Mouse (Mus musculus) bone marrow macrophage, adult 2 months (primary cell): ENCODE data around the gene Slc25a27. TPM values are rescaled to one million over a fixed set of nuclear protein-coding genes. Genes with fewer than 3 reads are reported as not detected.

ENCODE experiments used
- H3K27ac ChIP-seq: 2 replicates; pipeline ENCODE4 v1.5.1; 2012; ENCODE audit warnings: low read depth, low read length; ENCODE audit not compliant: insufficient read depth
- H3K4me1 ChIP-seq: 2 replicates; pipeline ENCODE4 v1.6.1; 2012; ENCODE audit warnings: low read length; ENCODE audit not compliant: control insufficient read depth, insufficient read depth
- H3K4me3 ChIP-seq: 2 replicates; pipeline ENCODE4 v1.5.1; 2012; ENCODE audit warnings: mild to moderate bottlenecking, low read length, moderate library complexity; ENCODE audit not compliant: insufficient read depth
- CTCF ChIP-seq: IDR thresholded peaks from 2 replicates; pipeline ENCODE4 v1.5.1; 2012; ENCODE audit warnings: low read depth, mild to moderate bottlenecking, low read length, moderate library complexity
- POLR2A ChIP-seq: IDR thresholded peaks from 2 replicates; pipeline ENCODE4 v1.6.1; 2012; ENCODE audit warnings: mild to moderate bottlenecking, low read depth, low read length, borderline replicate concordance
- polyA plus RNA-seq: library from polyadenylated mRNA; stranded (reverse); fragments of >200 nt; gene quantifications from 2 replicates; pipeline ENCODE4 v1.2.4, GENCODE M21; 2012; ENCODE audit not compliant: missing spikeins, insufficient read depth, insufficient read length

Slc25a27 gene
- polyA plus RNA-seq, 1 experiment, result 6.6 TPM

DNA sequence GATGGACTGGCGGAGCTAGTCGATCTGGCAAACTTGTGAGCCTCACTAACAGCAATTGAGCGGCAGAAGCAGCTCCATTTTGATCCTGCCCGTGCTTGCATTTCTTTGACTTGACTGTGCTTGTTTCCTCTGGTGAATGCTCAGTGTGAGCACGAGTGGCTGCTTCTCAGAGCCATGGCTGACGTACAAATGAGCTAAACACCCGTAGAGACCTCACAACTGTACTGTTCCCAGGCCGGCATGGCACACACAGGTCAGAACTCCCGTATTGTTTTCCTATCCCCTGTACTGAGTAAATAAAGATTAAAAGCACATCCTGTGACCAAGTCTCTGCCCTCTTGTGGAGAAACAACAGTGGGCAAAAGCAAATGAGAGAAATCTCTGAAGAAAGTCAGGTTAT lies 22.6 kb upstream of the Slc25a27 start:
- H3K27ac ChIP-seq, result no peak overlapping the region
- TF ChIP-seq POLR2A (no peak), CTCF (no peak)
- H3K4me1 ChIP-seq, result no peaks in the 10 kb centered on the region
- no peak overlapping the region for H3K4me3 ChIP-seq

DNA sequence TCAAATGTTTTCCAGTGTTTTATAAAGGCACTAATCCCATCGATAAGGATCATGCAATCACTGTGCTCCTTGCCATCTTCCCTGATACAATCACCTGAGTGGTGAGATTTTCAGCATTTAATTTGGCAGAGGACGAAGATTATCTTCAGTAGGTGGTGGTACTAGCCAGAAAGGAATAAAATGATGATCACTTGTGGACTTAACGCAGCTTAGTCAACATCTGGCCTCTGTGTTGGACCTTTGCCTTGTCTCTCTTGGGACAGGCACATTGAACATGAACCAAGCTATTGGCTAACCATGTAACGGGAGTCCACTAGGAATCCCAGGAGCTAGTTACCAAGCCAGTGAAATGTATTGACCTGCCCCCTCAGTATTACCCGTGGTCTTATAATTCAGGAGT lies 17.6 kb upstream of the Slc25a27 start:
- TF ChIP-seq CTCF (no peak), POLR2A (no peak)
- no peak overlapping the region for H3K4me3 ChIP-seq
- no peak overlapping the region for H3K27ac ChIP-seq
- H3K4me1 ChIP-seq, result no peaks in the 10 kb centered on the region

DNA sequence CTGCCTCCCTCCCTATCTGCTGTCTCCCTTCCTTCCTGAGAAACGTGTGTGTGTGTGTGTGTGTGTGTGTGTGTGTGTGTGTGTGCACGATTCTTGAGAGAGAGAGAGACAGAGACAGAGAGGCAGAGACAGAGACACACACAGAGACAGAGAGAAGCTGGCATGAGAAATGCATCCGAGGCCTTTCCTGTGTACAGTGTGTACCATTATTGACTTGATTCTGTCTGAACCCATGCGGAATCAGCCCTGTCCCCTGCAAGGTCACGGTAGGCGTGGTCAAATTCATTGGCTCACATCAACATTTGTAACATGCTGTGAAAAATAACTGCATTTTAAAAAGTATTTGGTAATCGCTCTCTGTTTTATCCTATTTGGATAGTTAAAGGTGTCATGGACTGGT lies 17.1 kb upstream of the Slc25a27 start:
- TF ChIP-seq CTCF, result no peak
- no peak for TF ChIP-seq POLR2A
- no peak overlapping the region for H3K27ac ChIP-seq
- no peaks in the 10 kb centered on the region for H3K4me1 ChIP-seq
- no peak overlapping the region for H3K4me3 ChIP-seq

DNA sequence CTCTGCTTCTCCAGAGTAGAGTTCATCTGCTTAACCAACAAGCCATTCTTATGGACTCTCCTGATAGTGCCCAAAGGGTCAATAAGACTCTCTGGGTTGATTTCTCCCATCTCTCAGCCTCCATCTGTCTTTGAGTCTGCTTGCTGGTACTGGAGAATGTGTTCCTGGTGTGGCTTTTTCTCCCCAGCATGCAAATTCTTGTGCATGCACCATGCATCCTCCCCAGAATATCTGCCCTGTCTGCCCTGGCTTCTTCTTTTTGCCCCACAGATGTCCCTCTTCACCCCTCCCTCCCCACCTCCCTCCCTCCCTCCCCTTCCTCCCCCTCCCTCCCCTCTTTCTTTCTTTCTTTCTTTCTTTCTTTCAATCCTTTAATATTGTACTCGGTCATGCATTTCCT lies 10.3 kb upstream of the Slc25a27 start:
- H3K4me3 ChIP-seq, result no peak overlapping the region
- no peak for TF ChIP-seq POLR2A
- no peak for TF ChIP-seq CTCF
- 0 out of 2 replicates have a peak, but pooled peaks cover 4% of the 10 kb centered on the region for H3K4me1 ChIP-seq
- H3K27ac ChIP-seq, result no peak overlapping the region

DNA sequence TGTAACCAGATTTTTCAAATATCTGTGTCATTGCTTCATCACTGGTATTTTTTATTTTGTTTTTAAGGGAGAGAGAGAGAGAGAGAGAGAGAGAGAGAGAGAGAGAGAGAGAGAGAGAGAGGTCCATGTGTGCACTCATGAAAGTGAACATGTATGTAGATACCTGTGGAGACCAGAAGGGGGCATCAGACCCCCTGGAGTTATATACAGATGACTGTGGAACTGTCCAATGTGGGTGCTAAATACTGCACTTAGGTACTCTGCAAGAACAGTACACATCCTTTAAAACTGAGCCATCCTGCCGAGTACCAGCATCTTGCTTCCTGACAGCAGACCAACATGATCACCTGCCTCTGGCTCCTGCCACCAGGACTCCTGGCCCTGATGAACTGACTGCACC lies 9.2 kb upstream of the Slc25a27 start:
- H3K4me1 ChIP-seq, result 0 out of 2 replicates have a peak, but pooled peaks cover 4% of the 10 kb centered on the region

DNA sequence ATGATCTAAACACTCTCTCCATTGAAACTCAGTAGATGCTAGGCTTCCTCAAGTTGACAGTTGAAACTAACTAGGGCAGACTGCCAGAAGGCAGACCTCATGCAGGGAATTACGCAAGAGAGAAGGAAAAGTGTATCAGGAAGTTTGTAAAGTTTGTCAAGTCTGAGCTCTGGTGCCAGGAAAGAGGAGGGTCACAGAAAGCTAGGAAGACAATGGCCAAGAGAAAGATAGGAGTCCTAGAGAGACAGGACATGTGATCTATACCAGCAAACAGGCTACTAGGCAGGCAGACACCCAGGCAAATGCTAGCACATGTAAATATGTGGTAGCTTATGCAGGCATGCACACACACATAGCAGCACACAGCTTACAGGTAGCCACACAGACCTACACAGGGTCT lies 8.2 kb upstream of the Slc25a27 start:
- no peak overlapping the region for H3K4me3 ChIP-seq
- H3K27ac ChIP-seq, result no peak overlapping the region
- TF ChIP-seq POLR2A (no peak), CTCF (no peak)
- 0 out of 2 replicates have a peak, but pooled peaks cover 4% of the 10 kb centered on the region for H3K4me1 ChIP-seq

More for the DNA sequence above, 9.2 kb upstream of the Slc25a27 start:
- no peak overlapping the region for H3K27ac ChIP-seq
- TF ChIP-seq CTCF, result no peak
- TF ChIP-seq POLR2A, result no peak
- no peak overlapping the region for H3K4me3 ChIP-seq

DNA sequence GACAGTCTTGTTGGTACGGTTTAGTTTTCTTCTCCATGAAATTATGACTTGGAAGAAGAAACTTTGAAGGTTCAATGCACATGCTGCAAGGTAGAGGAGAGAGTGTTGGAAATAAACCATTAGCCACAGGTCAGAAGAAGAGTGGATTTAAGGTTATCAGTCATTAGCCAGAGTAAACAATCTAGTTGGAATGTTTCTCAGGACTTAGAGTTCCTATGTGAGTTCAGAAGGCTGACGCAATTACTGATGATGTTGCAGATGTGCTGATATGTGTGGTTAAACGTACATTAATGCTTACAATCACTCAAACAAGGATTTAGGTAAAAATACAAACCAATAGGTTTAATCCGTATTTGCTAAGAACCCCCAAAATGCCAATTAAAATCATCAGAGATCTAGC lies 4.9 kb upstream of the Slc25a27 start:
- Histone ChIP-seq H3K4me3 (no peak overlapping the region), H3K27ac (no peak overlapping the region), H3K4me1 (peaks cover 6% of the 10 kb centered on the region; the same call in 1 of the 2 replicates)
- TF ChIP-seq CTCF (no peak), POLR2A (no peak)

DNA sequence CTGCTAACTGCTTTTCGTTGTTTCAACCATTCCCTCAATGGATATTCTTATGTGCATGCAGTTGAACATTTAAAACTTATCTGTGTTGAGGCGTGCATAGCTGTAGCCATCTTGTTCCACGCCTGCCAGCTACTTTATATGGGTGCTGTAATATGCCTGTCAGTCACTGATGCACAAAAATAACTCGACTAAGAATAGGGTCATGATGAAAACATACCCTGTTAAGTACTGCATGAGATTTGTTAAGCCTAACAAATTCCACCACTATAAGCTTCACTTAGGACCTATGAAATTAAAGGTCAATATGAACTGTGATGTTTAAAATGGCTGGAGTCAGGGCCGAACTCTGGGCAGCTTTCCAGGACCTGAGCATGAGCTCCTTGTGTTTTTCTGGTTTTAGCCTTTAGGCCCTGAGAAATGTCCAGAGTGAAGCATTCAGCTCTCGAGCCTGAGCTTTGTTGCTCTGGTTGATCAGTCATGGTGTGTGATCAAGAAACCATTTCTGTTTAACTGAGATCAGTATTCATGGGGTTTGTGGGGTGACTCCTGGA lies 2.2 kb upstream of the Slc25a27 start:
- peaks cover 3% of the 10 kb centered on the region; the same call in 1 of the 2 replicates for H3K4me1 ChIP-seq
- H3K27ac ChIP-seq, result no peak overlapping the region
- no peak overlapping the region for H3K4me3 ChIP-seq
- TF ChIP-seq POLR2A (no peak), CTCF (no peak)

DNA sequence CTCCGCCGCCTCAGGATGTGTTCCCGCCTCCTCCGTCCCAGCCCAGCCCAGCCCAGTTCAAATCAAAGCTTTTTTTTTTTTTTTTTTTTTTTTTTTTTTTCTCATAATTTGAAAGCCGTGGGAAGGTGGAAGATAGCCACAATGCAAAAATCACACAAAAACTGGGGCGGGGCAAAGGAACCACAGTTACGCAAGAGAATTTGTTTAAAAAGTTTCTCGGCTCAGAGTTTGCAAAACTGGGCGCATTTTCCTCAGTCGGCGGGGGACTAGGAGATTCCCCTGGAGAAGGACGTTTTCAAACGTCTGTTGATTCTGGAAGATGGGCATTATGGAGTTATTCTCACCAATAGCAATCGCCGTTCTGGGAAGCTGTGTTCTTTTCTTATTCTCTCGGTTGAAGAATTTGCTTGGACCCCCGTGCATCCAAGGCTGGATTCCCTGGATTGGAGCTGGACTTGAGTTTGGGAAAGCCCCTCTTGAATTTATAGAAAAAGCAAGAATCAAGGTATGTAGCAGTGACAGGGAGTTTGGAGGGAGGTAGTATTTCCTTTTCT lies 353 bp upstream of the Slc25a27 start, which contains the start of gene Cyp39a1:
Cyp39a1 (plus strand) TSS at position 136 of the 554 bp plus-strand sequence.
- peak within 1 kb of the TSS; percentile 69 for H3K4me3 ChIP-seq
- peaks cover 3% of the 10 kb centered on the region; the same call in 1 of the 2 replicates for H3K4me1 ChIP-seq
- TF ChIP-seq CTCF, result no peak
- no peak for TF ChIP-seq POLR2A
- H3K27ac ChIP-seq, result no peak within 1 kb of the TSS

DNA sequence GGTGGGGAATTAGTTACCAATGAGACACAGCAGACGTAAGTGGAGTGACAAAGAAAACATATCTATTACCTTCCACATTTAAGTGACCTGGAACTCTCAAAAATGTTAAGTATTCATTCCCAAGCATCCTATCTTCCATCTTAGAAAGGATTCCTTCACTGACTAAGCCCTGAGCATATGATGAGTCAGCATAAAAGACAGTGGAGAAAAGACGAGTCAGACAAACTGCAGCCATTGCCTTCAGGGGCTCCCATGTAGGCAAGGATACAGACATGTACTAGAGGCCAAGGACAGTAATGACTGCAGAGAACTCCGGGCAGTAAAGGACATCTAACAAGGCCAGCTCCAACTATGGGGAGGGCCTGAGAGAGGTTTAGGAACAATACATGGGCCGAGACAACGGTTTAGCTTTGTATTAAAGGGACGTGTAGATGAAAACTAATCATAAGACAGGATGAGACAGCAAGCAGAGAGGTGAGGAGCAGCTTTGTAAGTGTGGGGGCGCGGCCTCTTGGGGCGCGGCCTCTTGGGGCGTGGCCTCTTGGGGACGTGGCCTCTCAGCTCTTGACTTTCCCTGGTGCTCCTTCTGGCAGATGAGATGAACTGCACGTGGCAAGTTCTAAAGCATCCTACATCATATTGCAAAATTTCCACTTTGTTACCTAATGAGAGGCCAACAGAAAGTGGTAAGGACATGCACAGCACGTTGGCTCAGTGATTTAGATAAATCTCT lies 15.5 kb downstream of the Slc25a27 start:
- TF ChIP-seq POLR2A (no peak), CTCF (no peak)
- no peak overlapping the region for H3K4me3 ChIP-seq
- H3K27ac ChIP-seq, result no peak overlapping the region
- no peaks in the 10 kb centered on the region for H3K4me1 ChIP-seq
